Mouse (Mus musculus) thymus, postnatal 10 days (tissue): ENCODE results near the gene Foxred2.
A peak's percentile ranks its signal among the peaks of the same experiment; 100 is the strongest.

Experiments
- DNase-seq, 2 experiments: peaks; one replicate each; pipeline ENCODE4 v3.0.0; 2021; ENCODE audit warnings: low spot score in 2 of 2

Foxred2 gene

DNA sequence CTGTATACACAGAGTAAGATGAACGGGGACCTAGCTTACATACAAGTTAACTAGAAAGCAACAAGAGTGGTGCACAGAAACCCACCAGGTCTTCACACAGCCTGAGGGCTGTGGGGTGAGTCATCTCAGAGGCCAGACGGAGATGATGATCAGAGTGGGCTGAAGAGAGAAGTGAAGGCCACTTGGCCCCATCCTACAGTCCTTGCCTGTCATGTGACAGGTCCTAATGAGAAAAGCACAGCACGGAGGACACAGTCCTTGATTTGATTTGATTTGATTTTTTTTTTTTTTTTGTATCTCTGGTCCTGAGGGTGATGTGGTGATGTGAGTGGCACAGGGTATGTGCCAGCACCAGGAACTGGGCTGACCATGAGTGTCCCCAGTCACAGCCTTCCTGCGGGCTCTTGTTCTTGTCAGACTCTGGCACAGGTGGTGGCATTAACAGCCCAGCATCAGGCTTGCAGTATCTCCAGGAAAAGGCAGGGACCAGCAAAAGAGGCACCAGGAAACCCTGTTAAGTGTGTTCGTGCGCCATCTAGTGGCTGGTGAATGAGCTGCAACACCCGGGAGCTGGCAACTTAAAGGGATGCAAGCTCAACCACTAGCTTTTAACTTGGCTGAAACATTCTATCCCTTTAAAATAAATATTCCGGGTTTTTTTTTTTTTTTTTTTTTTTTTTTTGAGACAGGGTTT lies 39.5 kb downstream of the Foxred2 start:
- peak; percentile 77 to 85 for DNase-seq

DNA sequence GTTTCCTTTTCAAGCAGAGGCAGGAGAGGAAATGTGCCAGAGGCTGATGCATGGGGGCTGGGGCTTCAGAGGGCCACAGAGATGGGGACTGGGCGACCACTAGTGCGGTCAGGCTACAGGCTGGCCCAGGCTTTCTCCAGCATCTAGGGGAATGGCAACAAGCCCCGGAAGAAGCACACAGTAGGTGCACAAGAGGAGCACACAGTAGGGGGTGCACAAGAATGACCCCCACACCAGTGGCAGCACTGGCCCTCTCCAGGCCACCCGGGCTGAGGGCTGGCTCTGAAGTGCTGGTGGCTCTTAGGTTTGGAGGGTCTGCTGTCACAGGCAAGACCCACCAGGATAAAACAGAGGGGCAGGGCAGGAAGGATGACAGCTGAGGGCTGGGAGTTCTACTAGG lies 41.2 kb downstream of the Foxred2 start:
- no peak for DNase-seq

- no peak for DNase-seq
Measured at GRCm38 (mm10) chr15:77914507-77914906, 42.0 kb downstream of the Foxred2 start.

DNA sequence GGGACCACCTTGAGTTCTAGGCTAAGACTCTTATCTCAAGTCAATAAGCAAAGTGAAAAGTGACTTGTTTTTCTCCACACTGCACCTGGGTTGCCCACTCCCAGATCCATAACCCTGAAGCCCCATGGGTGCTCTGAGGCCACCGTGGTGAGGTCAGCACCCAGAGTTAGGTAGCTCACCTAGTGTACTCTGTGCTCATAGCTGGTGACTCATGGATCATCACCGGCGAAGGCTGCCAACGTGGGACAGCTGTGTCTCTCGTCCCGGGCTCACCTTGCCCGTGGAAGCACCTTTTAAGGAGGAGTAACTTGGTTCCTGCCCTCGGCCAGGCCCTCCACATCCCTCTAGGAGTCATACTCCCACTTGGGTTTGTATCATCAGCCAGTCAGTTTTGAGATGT lies 43.5 kb downstream of the Foxred2 start:
- no peak for DNase-seq

- no peak for DNase-seq
Measured at GRCm38 (mm10) chr15:77912585-77912984, 43.9 kb downstream of the Foxred2 start.

DNA sequence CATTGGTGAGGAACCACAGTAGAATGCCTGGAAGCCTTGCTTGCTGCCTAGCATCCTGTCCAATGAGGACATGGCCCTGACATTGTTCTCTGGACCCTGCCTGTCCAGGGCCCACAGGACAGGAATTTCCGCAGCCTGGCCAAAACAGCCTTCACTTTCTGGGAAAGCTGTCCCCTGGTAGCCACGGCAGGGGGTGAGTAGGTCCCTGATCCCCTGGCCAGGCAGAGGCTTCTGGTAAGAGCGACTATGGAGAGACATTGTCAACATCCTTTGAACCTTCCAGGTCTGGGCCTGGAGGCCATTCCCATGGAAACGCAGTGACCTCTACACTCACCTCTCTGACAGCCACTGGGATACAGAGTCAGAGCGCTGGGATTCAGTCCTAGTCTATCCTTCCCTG lies 44.5 kb downstream of the Foxred2 start:
- DNase-seq, result no peak

- no peak for DNase-seq
Measured at GRCm38 (mm10) chr15:77911065-77911464, 45.5 kb downstream of the Foxred2 start.

DNA sequence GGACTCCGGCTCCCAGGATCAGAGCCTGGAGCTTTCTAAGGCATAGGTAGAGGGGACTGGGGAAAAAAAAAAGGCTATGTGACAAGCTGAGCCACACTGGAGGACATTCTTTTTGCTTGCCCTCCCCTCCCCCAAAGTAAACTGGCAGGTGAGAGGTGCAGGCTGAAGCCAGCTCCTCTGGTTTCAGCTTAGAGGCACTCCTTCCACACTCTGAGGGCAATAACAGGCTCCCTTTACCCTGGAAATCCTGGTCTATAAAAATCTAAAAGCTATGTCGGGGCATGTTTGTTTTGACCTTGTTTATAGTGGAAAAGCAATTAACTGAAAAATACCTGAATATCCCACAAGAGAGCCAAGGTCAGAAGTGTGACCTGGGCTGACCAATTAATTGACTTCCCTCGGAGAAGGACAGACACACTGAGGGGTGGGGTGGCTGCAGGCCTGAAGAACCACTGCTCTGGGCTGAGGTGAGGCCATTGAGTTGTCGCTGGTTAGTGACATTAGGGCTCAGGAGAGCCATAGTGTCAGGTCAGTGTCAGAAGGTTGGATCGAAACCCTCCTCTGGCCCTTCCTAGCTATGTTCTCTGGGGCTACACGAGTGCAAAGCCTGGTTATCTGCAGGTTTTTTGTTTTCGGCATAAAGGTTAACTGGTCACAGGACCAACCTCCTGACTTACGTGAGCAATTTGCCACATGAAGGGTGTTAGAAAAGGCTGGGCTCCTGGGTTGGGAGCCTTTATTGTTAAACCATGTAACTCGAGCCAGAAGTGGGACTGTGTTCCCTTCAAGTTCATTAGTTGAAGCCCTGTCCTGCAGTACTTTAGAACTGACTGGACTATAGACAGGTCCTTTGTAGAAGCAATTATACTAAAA lies 48.6 kb downstream of the Foxred2 start:
- DNase-seq, result no peak

GRCm38 (mm10) chr15:77906545-77906944 lies 50.0 kb downstream of the Foxred2 start:
- no peak for DNase-seq

GRCm38 (mm10) chr15:77906081-77906480 lies 50.4 kb downstream of the Foxred2 start:
- no peak for DNase-seq

GRCm38 (mm10) chr15:77905275-77905970 lies 51.1 kb downstream of the Foxred2 start:
- DNase-seq, result peak; percentile 57 to 60

- peak; percentile 39 to 60 for DNase-seq
Measured at GRCm38 (mm10) chr15:77904363-77904892, 52.1 kb downstream of the Foxred2 start.

DNA sequence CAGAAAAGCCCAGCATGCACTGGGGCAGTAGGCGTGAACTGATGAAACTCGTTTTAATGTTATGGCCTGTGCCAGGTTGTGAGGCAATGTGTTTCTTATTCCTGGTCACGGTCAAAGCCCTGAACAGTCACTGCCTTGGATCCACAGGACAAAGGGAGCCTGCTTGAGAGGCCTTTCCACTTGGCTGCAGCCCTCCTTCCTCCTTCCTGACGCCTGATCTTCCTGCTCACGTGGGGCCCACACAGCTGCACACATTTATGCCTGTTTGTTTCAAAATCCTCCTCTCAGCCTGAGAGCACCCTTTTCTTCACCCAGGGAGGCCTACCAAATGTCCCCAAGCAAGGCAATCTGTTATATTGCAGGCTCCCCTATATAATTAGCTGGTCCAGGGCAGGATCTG lies 53.3 kb downstream of the Foxred2 start:
- DNase-seq, result no peak

DNA sequence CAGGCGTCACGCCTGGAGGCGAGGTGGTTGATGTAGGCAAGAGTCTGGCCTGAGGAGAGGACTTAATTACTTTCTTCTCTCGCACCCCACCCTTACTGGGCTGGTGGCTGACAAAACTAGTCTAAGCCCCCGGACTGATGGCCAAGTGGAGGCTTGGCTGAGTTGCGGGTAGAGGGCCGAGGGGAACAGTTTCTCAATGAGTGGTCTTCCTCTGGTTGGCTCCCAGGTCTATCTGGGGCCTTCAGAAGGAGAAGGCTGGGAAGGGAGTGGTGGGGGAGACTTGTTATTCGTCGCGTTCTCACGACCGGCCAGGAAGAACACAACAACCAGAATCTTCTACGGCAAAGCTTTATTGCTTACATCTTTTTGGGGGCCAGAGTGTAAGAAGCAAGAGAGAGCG lies 61.6 kb downstream of the Foxred2 start:
- DNase-seq, result no peak

DNA sequence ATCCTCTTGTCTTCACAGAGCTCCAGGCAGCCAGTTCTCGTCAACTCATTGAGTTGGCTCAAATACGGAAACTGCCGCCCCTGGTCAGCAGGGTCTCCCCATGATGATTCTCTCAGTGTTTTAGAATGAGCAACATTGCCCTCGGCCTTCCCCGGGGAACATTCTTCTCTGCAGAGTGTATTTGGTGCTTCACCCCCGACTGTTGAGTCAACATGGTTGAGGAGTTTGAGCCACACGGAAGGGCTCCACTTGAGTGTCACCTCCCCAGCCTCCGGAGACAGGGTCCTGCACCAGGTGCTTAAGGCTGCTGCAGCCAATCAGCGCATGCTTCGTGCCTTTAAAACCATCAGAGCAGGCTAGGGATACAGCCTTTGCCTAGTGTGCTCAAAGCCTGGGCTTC lies 63.2 kb downstream of the Foxred2 start:
- no peak for DNase-seq

DNA sequence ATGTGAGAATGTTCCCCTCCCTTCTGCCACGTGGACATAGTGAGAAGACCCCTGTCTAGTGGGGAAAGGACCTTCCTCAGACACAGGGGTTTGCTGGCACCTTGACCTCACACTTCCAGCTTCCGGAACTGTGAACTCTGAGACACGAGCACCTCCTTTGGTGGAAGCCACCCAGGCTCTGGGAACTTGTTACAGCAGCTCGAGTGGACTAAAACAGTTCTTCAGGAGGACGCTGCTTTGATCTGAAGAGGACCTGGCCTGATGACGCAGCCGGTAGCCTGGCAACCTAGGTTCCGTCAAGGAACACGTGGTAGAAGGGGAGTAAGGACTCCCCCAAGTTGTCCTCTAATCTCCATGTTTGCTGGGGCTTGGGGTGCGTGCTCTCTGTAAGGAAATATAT lies 64.1 kb downstream of the Foxred2 start:
- DNase-seq, result no peak

DNA sequence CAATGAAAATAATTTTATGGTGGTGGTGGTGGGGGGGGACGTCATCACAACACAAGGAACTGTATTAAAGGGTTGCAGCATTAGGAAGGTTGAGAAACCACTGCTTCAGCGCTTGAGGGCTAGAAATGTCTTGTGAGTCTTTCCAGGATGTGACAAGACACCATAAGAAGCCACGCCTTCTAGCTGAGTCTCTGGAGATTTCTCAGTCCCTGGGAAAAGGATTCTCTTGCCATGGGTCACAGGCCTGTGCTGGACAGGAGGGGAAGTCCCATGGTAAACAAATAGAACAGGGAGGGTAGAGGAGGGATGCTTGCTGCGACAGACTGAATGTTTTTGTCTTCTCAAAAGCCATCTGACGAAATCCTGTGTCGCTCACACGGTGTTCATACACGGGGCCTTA lies 64.8 kb downstream of the Foxred2 start:
- DNase-seq, result no peak
